Mouse (Mus musculus) layer of hippocampus, postnatal 14 days (tissue): ENCODE measurements around the gene S100a3. TPM values are rescaled to one million over a fixed set of nuclear protein-coding genes. Genes with fewer than 3 reads are reported as not detected.

ENCODE experiments used
- DNase-seq, 2 experiments: peaks; one replicate each; pipeline ENCODE4 v3.0.0; 2021 to 2022; ENCODE audit warnings: low spot score in 2 of 2, mixed read lengths in 1 of 2
- long read RNA-seq, 2 experiments: library from polyadenylated mRNA; stranded (forward); transcript quantifications; one replicate each; pipeline ENCODE4 v2.0.0; 2021
- total RNA-seq, 2 experiments: library from RNA; stranded (reverse); gene quantifications; 2 replicates each; pipeline ENCODE4 v1.2.3; 2021

The S100a3 gene
- 1 to 10 TPM; 2.3 to 3.0 TPM for total RNA-seq
- long read RNA-seq, experiment 1, partial matches to known transcripts = 0 of 2 reads
- long read RNA-seq, experiment 1, other reads (novel, unspliced or antisense) = 2 of 2 reads
- long read RNA-seq, experiment 2, partial matches to known transcripts = 0 of 3 reads
- long read RNA-seq, experiment 2, other reads (novel, unspliced or antisense) = 3 of 3 reads

- DNase-seq = no peak
These were observed at the start of gene S100a3 for GRCm38 (mm10) chr3:90560008-90560628. Gene S100a3 (plus strand): TSS chr3:90560578.

DNA sequence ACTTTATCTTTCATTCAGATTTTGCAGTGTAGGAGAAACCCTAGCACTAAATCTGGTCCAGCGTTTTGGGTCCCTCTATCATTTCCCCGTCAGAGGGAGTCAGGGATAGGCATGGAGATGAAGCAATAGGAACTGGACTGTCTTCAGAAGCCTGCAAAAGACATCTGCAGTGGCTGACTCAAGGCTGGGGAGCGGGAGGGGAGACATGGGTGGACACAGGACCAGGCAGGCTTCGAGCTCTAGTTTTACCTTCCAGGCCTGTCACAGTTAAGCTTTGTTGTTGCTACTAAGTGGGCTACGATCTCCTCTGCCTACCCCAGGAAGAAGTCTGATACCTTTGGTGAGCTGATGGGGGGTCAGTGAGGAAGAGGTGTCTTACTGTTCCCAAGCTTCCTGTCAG is 48.1 kb upstream of the S100a3 start:
- no peak for DNase-seq

DNA sequence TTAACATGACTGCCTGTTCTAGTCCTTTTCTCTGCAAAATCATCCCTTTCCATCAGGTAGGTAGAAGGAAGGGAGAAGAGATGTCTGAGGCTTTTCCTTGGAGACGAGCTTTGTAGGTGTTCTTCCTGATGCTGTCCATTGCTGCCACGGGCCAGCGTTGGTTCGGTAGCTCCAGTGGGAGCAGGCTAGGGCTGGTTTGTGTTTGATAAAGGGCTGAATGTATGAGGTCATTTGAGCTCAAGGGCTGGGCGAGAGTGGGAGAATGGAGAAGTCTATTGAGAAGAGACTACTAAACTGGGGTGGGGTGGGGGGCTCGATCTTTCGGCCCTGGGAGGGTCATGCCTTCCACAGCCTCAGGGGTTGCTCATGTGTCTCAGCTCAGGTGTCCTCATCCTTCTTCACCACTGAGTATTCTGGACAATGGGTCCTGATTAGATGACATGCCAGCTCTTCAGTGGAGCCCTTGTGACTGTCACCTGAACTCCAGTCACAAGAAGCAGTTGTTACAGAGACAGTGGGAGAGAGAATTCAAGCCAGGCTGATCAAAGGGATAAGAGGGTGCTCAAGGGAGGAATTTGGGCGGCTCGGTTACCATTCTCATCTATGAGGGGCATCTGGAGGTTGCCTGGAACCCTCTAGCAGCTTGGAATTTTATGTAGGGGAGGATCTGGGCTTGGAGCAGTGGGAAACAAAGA is 47.3 kb upstream of the S100a3 start:
- DNase-seq = no peak

GRCm38 (mm10) chr3:90513796-90514590 is 46.4 kb upstream of the S100a3 start, which contains the start of the genes S100a1 and S100a13:
Gene S100a1 (minus strand): TSS chr3:90514392.
Gene S100a13 (plus strand): TSS chr3:90514435.
- DNase-seq = peak; percentile 37 to 55

- DNase-seq = no peak
These were observed 45.7 kb upstream of the S100a3 start for GRCm38 (mm10) chr3:90514691-90515090.

DNA sequence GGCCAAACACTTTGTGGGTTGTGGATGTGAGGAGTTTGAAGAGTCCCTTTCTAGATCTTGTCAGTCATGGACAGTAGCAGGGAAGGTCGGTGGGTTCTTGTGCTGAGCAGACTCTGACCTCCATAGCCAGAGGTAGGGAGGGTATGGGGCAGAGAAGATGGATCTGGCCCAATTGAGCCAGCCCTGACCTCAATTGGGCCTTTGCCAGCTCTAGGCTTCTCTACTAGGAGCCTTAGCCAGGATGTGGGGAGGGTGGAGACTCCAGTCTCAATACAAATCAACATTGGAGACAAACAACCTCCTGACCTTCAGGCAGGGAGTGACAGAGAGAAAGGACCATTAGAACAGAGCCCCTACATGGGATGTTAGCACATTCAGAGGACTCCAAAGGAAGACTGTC is 45.1 kb upstream of the S100a3 start:
- DNase-seq = no peak

DNA sequence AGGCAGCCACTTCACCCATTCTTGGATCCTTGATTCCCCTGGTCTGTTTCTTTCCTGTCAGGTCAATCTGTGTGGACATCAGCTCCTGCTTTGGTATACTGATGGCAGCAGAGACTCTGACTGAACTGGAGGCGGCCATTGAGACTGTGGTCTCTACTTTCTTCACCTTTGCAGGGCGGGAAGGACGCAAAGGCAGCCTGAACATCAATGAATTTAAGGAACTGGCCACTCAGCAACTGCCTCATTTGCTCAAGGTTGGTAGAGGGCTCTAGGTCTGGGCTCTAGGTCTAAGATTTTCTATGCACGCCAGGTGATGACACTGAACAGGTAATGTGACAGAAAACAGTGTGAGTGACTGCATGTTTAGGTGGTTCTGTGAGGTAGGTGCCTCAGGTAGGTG is 44.6 kb upstream of the S100a3 start:
- no peak for DNase-seq

- DNase-seq = no peak
These were observed 42.7 kb upstream of the S100a3 start for GRCm38 (mm10) chr3:90517711-90518110.

GRCm38 (mm10) chr3:90525421-90525820 is 35.0 kb upstream of the S100a3 start:
- DNase-seq = peak in 1 of 2 experiments; percentile 81

- DNase-seq = no peak
These were observed 34.3 kb upstream of the S100a3 start for GRCm38 (mm10) chr3:90526076-90526475.

DNA sequence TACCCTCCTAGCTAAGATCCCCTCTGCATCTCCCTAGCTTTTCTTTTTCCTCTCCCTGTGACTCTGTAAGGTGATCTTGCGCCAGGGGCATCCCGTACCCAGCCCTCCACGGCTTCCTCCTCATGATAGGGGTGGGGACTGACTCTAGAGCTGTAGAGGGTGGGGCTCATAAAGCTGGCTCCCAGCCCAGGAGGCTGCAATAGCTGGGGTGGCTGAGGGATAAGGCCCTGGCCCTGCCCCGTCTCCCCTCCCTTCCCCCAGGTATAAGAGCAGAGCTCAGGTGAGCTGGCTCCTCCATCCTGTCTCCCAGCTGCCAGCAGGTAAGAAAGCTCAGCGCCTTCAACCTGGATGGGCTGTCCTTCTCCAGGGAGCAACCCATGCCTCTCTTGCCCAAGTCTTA is 33.8 kb upstream of the S100a3 start, which contains the start of gene S100a14:
S100a14 (plus strand) TSS at position 277 of the 400 bp plus-strand sequence.
- no peak for DNase-seq

DNA sequence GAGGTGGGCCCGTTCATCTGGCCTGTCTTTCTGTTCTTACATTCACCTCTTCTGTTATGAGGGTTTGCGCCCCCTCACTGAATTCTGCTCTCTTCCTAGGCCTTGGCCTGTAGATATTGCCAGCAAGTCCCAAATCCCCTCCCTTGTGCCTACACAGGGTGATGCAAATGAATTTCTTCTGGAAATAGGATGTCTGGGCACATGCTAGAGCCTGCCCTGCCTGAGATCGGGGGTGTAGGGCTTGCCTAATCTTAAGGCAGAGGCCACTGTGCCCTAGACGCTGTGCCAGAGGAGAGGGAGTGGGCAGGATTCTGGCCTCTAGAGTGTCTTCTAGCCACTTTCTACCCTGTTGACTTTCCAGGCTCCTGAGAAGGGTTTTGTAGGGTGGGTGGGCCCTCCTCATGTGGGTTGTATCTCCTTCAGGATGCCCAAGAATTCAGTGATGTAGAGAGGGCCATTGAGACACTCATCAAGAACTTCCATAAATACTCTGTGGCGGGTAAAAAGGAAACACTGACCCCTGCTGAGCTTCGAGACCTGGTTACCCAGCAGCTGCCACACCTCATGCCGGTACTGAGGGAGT is 33.0 kb upstream of the S100a3 start:
- DNase-seq = no peak

GRCm38 (mm10) chr3:90531713-90532112 is 28.7 kb upstream of the S100a3 start:
- no peak for DNase-seq

- DNase-seq = no peak
These were observed 24.9 kb upstream of the S100a3 start for GRCm38 (mm10) chr3:90535446-90535845.

GRCm38 (mm10) chr3:90537141-90537904 is 23.1 kb upstream of the S100a3 start, which contains the start of gene S100a16:
Gene S100a16 (plus strand): TSS chr3:90537254.
- DNase-seq = peak in 1 of 2 experiments; percentile 55

DNA sequence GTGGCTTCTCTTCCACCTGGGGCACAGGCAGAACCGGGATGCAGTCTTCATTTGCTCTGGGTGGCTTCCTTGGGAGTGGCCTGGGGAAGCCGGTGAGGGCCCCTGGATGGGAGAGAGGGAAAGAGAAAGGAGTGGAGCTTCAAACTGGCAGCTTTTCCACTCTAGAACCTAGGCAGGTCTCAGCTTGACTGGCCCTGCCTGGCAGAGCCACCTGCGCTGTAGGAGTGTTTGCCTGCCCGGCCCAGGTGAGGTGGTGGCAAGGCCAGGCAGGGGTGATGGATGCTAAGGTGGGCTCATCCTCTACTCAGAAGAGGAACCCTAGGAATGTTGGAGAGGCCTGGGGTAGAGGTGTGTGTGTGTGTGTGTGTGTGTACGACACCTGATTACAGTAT is 22.5 kb upstream of the S100a3 start:
- DNase-seq = no peak

GRCm38 (mm10) chr3:90540904-90541303 is 19.5 kb upstream of the S100a3 start:
- peak in 1 of 2 experiments; percentile 50 for DNase-seq

DNA sequence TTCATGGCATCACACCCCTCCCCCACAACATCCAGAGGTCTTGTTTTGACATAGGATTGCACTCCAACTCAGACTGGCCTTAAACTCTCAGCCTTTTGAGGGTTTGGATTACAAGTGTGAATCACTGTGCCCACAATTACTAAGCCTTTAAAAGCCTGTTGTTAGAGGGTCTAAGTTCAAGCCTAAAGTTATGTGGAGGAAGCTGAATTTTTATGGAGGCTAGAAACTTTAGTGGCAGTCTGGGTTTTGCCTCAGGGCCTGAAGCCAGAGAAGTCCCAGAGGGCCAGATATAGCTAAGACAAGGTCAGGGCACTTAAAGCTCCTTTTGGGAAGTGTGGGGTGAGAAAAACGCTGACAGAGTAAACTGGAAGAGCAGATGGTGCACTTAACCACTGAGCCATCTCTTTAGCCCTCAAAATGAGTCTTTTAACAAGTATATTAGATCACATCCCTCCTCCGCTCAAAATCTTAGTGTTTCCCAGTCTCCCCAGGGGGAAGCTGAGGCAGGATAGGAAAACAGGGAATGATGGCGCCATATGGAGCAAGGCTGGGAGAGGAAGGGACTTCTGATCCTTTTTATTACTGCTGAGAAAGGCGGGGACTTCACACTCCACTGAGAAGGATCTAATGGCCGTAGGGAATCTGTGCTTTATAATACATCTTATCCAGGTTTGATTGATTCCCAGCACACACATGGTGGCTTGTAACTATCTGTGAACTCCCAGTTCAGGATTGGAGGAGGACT is 10.5 kb upstream of the S100a3 start:
- no peak for DNase-seq

DNA sequence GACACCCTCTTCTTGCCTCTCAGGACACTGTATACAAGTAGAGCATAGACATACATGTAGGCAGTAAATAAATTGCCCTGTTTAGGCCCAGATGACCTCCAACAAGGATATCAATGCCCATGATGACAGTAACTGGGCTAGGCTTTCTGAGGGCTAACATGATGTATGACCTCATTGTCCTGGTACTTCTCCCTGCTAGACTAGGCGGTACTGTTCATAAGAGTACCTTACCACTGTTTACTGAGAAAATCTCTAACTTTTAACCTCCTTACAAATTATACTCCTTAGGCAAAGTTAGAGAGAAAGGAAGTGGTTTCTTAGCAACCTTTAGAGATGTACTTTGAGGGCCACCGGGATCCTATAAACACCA is 10.0 kb upstream of the S100a3 start:
- DNase-seq = no peak

GRCm38 (mm10) chr3:90552231-90552630 is 8.1 kb upstream of the S100a3 start:
- DNase-seq = no peak
